ENCODE assay signal across 8 mouse cellular contexts in the genomic region with DNA sequence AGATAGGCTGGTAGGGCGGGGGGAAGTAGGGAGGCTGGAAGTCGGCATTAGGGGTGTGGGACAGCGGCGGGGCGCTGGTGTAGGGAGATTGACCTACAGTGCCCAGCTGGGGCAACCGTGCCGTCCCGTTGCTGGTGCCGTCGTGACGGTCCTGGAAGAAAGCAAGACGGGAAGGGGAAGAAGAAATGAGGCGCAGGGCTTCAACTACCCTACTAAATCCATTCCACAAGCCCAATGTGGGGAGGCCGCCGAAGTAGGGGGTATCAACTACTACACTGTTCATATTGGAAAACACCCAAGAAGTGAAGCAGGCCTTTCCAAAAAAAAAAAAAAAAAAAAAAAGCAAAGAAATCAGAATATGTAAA. TPM values are rescaled to one million over a fixed set of nuclear protein-coding genes. Genes with fewer than 3 reads are reported as not detected.
DNase-seq lines count a peak whose midpoint lies in the region; ATAC-seq and TF ChIP-seq lines count a peak whose summit lies in the region.
"Had no signal": no experiment of that assay in that cellular context is flagged by ENCODE, and none has a peak within 500 bp of the region (broad histone marks: within the 10 kb centered on the region; RNA-seq: fewer than 3 reads in every experiment).

No protein-coding gene starts in this region.

- DNase-seq in kidney, postnatal 0 days (ENCODE audit: low spot score): no peak
- no peak for DNase-seq in kidney, postnatal 25 days
- no peak for DNase-seq in limb, embryonic 14.5 days (ENCODE audit: low spot score)
- DNase-seq in right cerebral cortex, adult 2 months (ENCODE audit: low spot score in 2 of 2): no peak
- no peak for DNase-seq in frontal cortex, postnatal 25 days (ENCODE audit: low spot score in 2 of 2)
- DNase-seq: kidney, adult 8-10 months had no signal

- H3K4me2 ChIP-seq in kidney, postnatal 0 days (ENCODE audit: low read length): peak overlapping the region; percentile 83
- peak overlapping the region; percentile 4; the same call in 1 of the 2 replicates for H3K4me2 ChIP-seq in forebrain, embryonic 13.5 days
- H3K4me2 ChIP-seq in limb, embryonic 14.5 days (replicated peaks; ENCODE audit: low read depth, low read length, severe bottlenecking): peak overlapping the region; percentile 54
- H3K4me2 ChIP-seq in stomach, embryonic 16.5 days (ENCODE audit: low read depth, low read length): peak overlapping the region; percentile 27; the same call in 1 of the 2 replicates

- no peak for ATAC-seq in kidney, postnatal 0 days (replicated peaks; ENCODE audit: low FRiP score, low read depth)
- ATAC-seq in forebrain, embryonic 13.5 days: 0 out of 2 replicates have a peak, but pooled peaks have one; percentile 4
- ATAC-seq in limb, embryonic 14.5 days (ENCODE audit: low FRiP score, low read depth): no peak
- ATAC-seq in stomach, embryonic 16.5 days (ENCODE audit: insufficient read depth, low FRiP score): no peak

- 3% methylated on average over 15 of the region's 15 CpGs for WGBS in kidney, postnatal 0 days
- WGBS in forebrain, embryonic 13.5 days: under 1% methylated on average over 14 of the region's 15 CpGs
- 2% methylated on average over 15 of the region's 15 CpGs for WGBS in limb, embryonic 14.5 days
- 3% methylated on average over 15 of the region's 15 CpGs for WGBS in stomach, embryonic 16.5 days

- H3K9me3 ChIP-seq in kidney, postnatal 0 days (replicated peaks; ENCODE audit: low read length): no peaks in the 10 kb centered on the region
- no peaks in the 10 kb centered on the region for H3K9me3 ChIP-seq in forebrain, embryonic 13.5 days (replicated peaks)
- no peaks in the 10 kb centered on the region for H3K9me3 ChIP-seq in limb, embryonic 14.5 days (ENCODE audit: control insufficient read depth, low read length)
- no peaks in the 10 kb centered on the region for H3K9me3 ChIP-seq in stomach, embryonic 16.5 days (replicated peaks; ENCODE audit: control insufficient read depth, low read length)

- H3K9ac ChIP-seq in kidney, postnatal 0 days (ENCODE audit: low read depth, low read length): peak overlapping the region; percentile 66
- H3K9ac ChIP-seq in forebrain, embryonic 13.5 days: no peak overlapping the region
- peak overlapping the region; percentile 77 for H3K9ac ChIP-seq in limb, embryonic 14.5 days (ENCODE audit: low read depth, low read length, severe bottlenecking)
- H3K9ac ChIP-seq in stomach, embryonic 16.5 days (ENCODE audit: low read length): peak overlapping the region; percentile 37; the same call in 1 of the 2 replicates

- H3K4me1 ChIP-seq in kidney, postnatal 0 days (replicated peaks; ENCODE audit: insufficient read depth, low read length): peaks cover 3% of the 10 kb centered on the region; the same call in 1 of the 2 replicates
- H3K4me1 ChIP-seq in forebrain, embryonic 13.5 days: peaks cover 24% of the 10 kb centered on the region
- no peaks in the 10 kb centered on the region; the same call in 1 of the 2 replicates for H3K4me1 ChIP-seq in limb, embryonic 14.5 days (ENCODE audit: control insufficient read depth, insufficient read depth, low read length)
- H3K4me1 ChIP-seq in stomach, embryonic 16.5 days (ENCODE audit: control insufficient read depth, insufficient read depth, low read length): peaks cover 20% of the 10 kb centered on the region

- no peaks in the 10 kb centered on the region for H3K36me3 ChIP-seq in kidney, postnatal 0 days (ENCODE audit: insufficient read depth, low read length)
- H3K36me3 ChIP-seq in forebrain, embryonic 13.5 days (ENCODE audit: poor library complexity, severe bottlenecking): no peaks in the 10 kb centered on the region
- H3K36me3 ChIP-seq in limb, embryonic 14.5 days (ENCODE audit: control insufficient read depth, insufficient read depth, low read length): no peaks in the 10 kb centered on the region
- H3K36me3 ChIP-seq in stomach, embryonic 16.5 days (ENCODE audit: control insufficient read depth, insufficient read depth, low read length): no peaks in the 10 kb centered on the region

- TF ChIP-seq POLR2A in limb, embryonic 14.5 days (IDR thresholded peaks at IDR 0.05; ENCODE audit: borderline replicate concordance, extremely low read depth, insufficient read depth, insufficient read length): no peak

- H3K27ac ChIP-seq in kidney, postnatal 0 days: no peak overlapping the region
- no peak overlapping the region for H3K27ac ChIP-seq in forebrain, embryonic 13.5 days
- peak overlapping the region; percentile 65 for H3K27ac ChIP-seq in limb, embryonic 14.5 days (replicated peaks; ENCODE audit: low read depth, low read length)
- no peak overlapping the region for H3K27ac ChIP-seq in stomach, embryonic 16.5 days (ENCODE audit: low read length)

- H3K27me3 ChIP-seq in kidney, postnatal 0 days (ENCODE audit: insufficient read depth, low read length): peaks cover 65% of the 10 kb centered on the region
- peaks cover 95% of the 10 kb centered on the region for H3K27me3 ChIP-seq in forebrain, embryonic 13.5 days
- H3K27me3 ChIP-seq in limb, embryonic 14.5 days (ENCODE audit: control insufficient read depth, insufficient read depth, low read length): peaks cover 77% of the 10 kb centered on the region
- peaks cover 61% of the 10 kb centered on the region for H3K27me3 ChIP-seq in stomach, embryonic 16.5 days (ENCODE audit: control insufficient read depth, insufficient read depth, low read length)

- no peak for TF ChIP-seq CTCF in kidney, postnatal 0 days (IDR thresholded peaks at IDR 0.05; ENCODE audit: low read depth)

- H3K4me3 ChIP-seq in kidney, postnatal 0 days (replicated peaks; ENCODE audit: low read depth, low read length): peak overlapping the region; percentile 55
- H3K4me3 ChIP-seq in forebrain, embryonic 13.5 days: 0 out of 2 replicates have a peak overlapping the region, but pooled peaks have one; percentile 17
- peak overlapping the region; percentile 51 for H3K4me3 ChIP-seq in limb, embryonic 14.5 days (replicated peaks; ENCODE audit: low read length)
- peak overlapping the region; percentile 28 for H3K4me3 ChIP-seq in stomach, embryonic 16.5 days (replicated peaks; ENCODE audit: low read length)

RNA-seq across cellular contexts. Expression of gene Tfap2a, which starts 9.6 kb away (rescaled TPM):
- polyA plus RNA-seq in kidney, postnatal 0 days (2015; fragmentation: Nextera tagmentation; extraction: Ambion mirVana): 2.5 and 2.9 TPM in 2 replicates
- polyA plus RNA-seq in forebrain, embryonic 13.5 days (2015; fragmentation: Nextera tagmentation; extraction: Ambion mirVana): 0.46 and 0.73 TPM in 2 replicates
- 21.5 and 23.9 TPM in 2 replicates for polyA plus RNA-seq in limb, embryonic 14.5 days (2012; rRNA removed)
- 9.6 and 12.8 TPM in 2 replicates for polyA plus RNA-seq in limb, embryonic 14.5 days (2014; fragmentation: Nextera tagmentation; extraction: Ambion mirVana)
- polyA plus RNA-seq in stomach, embryonic 16.5 days (2015; fragmentation: Nextera tagmentation; extraction: Ambion mirVana): 1.4 and 1.5 TPM in 2 replicates

Comparison
In these comparisons a context has a peak if more than half of its experiments do, and no peak if none do; other contexts are left out.
1. H3K4me2 ChIP-seq: peak in every context shown above with its lines; median percentile 83 in kidney, postnatal 0 days; 54 in limb, embryonic 14.5 days; 27 in stomach, embryonic 16.5 days; 4 in forebrain, embryonic 13.5 days.